Mouse (Mus musculus): Measurements from ENCODE around the gene Cuta.

DNA sequence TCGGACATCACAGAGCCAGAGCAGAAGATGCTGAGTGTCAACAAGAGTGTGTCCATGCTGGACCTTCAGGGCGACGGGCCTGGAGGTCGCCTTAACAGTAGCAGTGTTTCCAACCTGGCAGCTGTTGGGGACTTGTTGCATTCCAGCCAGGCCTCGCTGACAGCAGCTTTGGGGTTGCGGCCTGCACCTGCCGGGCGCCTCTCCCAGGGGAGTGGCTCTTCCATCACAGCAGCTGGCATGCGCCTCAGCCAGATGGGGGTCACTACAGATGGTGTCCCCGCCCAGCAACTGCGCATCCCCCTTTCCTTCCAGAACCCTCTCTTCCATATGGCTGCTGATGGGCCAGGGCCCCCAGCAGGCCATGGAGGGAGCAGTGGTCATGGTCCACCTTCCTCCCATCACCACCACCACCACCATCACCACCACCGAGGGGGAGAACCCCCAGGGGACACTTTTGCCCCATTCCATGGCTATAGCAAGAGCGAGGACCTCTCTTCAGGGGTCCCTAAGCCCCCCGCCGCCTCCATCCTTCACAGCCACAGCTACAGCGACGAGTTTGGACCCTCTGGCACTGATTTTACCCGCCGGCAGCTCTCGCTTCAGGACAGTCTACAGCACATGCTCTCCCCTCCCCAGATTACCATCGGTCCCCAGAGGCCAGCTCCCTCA lies 22.3 kb upstream of the Cuta start:
- TF ChIP-seq POLR2A (IDR thresholded peaks at IDR 0.05; ENCODE audit: borderline replicate concordance, extremely low read depth, insufficient read depth, insufficient read length, poor library complexity, severe bottlenecking) (no peak), CTCF (IDR thresholded peaks at IDR 0.05; ENCODE audit: borderline replicate concordance, extremely low read depth, insufficient read depth, insufficient read length) (no peak)
